Mouse (Mus musculus): ENCODE results near the gene Sorcs3.

- TF ChIP-seq POLR2A (IDR thresholded peaks at IDR 0.05; ENCODE audit: borderline replicate concordance, insufficient read depth, low read length) (no peak), CTCF (IDR thresholded peaks at IDR 0.05; ENCODE audit: borderline replicate concordance, insufficient read depth, low read depth, low read length) (no peak)
These were observed 132.3 kb downstream of the Sorcs3 start for GRCm38 (mm10) chr19:48338098-48338497.
